Mouse (Mus musculus) embryonic facial prominence, embryonic 14.5 days (tissue): ENCODE data around the gene Dock1. TPM values are rescaled to one million over a fixed set of nuclear protein-coding genes. Genes with fewer than 3 reads are reported as not detected.

ENCODE experiments used
- ATAC-seq: fragments of 200-750 bp; cut with Nextera tagmentation; 2 replicates; pipeline ENCODE4 v1.8.0; 2017; ENCODE audit warnings: low read depth, moderate number of reproducible peaks, moderate TSS enrichment
- DNase-seq: peaks from one replicate; pipeline ENCODE4 v3.0.0-alpha.2; 2015; ENCODE audit warnings: low spot score
- H3K27ac ChIP-seq: fragments of 300-500 bp; sonication (generic); replicated peaks from 2 replicates; pipeline ENCODE4 v1.5.1; 2014; ENCODE audit warnings: low read depth, mild to moderate bottlenecking, low read length, moderate library complexity
- H3K27me3 ChIP-seq: fragments of 300-500 bp; sonication (generic); replicated peaks from 2 replicates; pipeline ENCODE4 v1.6.1; 2014; ENCODE audit warnings: low read length; ENCODE audit not compliant: control insufficient read depth, insufficient read depth
- H3K36me3 ChIP-seq: fragments of 300-500 bp; sonication (generic); 2 replicates; pipeline ENCODE4 v1.6.1; 2014; ENCODE audit warnings: low read length, mixed read lengths; ENCODE audit not compliant: control insufficient read depth, insufficient read depth
- H3K4me1 ChIP-seq: fragments of 300-500 bp; sonication (generic); 2 replicates; pipeline ENCODE4 v1.6.1; 2014; ENCODE audit warnings: antibody characterized with exemption, low read length; ENCODE audit not compliant: control insufficient read depth, insufficient read depth
- H3K4me2 ChIP-seq: fragments of 300-500 bp; sonication (generic); 2 replicates; pipeline ENCODE4 v1.6.1; 2014; ENCODE audit warnings: low read depth, mild to moderate bottlenecking, low read length, moderate library complexity, mixed read lengths
- H3K4me3 ChIP-seq: fragments of 300-500 bp; sonication (generic); 2 replicates; pipeline ENCODE4 v1.5.1; 2014; ENCODE audit warnings: low read depth, mild to moderate bottlenecking, low read length
- H3K9ac ChIP-seq: fragments of 300-500 bp; sonication (generic); 2 replicates; pipeline ENCODE4 v1.6.1; 2014; ENCODE audit warnings: low read depth, mild to moderate bottlenecking, low read length, moderate library complexity, mixed read lengths
- H3K9me3 ChIP-seq: fragments of 300-500 bp; sonication (generic); 2 replicates; pipeline ENCODE4 v1.6.1; 2016; ENCODE audit warnings: low read length; ENCODE audit not compliant: control insufficient read depth
- WGBS: fragments of 180-500 bp; shearing (Covaris S2); extraction: QIAGEN DNeasy Blood & Tissue Kit; methylation state at CpG from one replicate; pipeline ENCODE4 v1.1.7; 2014; 5-methylcytosine and 5-hydroxymethylcytosine counted together
- polyA plus RNA-seq: library from polyadenylated mRNA; unstranded; fragments of >200 nt; fragmentation: Nextera tagmentation; extraction: Ambion mirVana; gene quantifications from 2 replicates; pipeline ENCODE4 v1.2.1, GENCODE M21; 2014

Dock1 gene
- polyA plus RNA-seq, 1 experiment from 2014 or later, result 35.6 TPM

- Histone ChIP-seq H3K27ac (no peak overlapping the region), H3K4me3 (no peak overlapping the region), H3K27me3 (no peaks in the 10 kb centered on the region), H3K9ac (no peak overlapping the region), H3K4me2 (no peak overlapping the region), H3K4me1 (no peaks in the 10 kb centered on the region), H3K9me3 (no peaks in the 10 kb centered on the region), H3K36me3 (peaks cover 36% of the 10 kb centered on the region)
- ATAC-seq (no peak), DNase-seq (no peak)
- 74% methylated on average over 12 of the region's 12 CpGs for WGBS
Measured at GRCm38 (mm10) chr7:135134619-135135018, 464.2 kb downstream of the Dock1 start.

DNA sequence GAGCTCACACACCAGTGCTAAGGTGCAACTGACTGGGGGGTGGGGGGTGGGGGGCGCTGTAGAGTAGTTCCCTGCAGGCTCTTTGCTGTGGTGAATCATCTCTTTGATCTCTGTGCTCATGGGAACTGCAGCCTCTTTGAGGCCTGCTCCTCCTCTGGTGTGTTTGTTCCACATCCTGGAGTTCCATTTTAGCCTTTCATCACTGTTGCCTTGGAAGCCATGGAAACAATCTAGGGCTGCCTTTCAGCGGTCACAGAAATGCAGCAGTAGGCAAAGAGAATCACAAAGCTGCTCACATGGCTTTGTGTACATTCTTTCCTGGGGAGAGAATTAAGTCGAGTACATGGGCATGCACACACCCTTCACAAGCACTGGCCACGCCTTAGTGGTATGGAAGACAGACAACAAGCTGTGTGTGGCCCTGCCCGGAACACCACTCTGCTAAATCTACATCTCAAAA lies 468.7 kb downstream of the Dock1 start:
- Histone ChIP-seq H3K36me3 (peaks cover 64% of the 10 kb centered on the region), H3K9ac (no peak overlapping the region), H3K27ac (no peak overlapping the region), H3K4me3 (no peak overlapping the region), H3K4me1 (no peaks in the 10 kb centered on the region), H3K27me3 (no peaks in the 10 kb centered on the region), H3K4me2 (no peak overlapping the region), H3K9me3 (no peaks in the 10 kb centered on the region)
- DNase-seq (peak; percentile 20), ATAC-seq (no peak)
- 44% methylated on average over 5 of the region's 5 CpGs for WGBS

GRCm38 (mm10) chr7:135144731-135145130 lies 474.3 kb downstream of the Dock1 start:
- Histone ChIP-seq H3K36me3 (peaks cover 69% of the 10 kb centered on the region), H3K27ac (no peak overlapping the region), H3K4me2 (no peak overlapping the region), H3K4me1 (no peaks in the 10 kb centered on the region), H3K9ac (no peak overlapping the region), H3K27me3 (no peaks in the 10 kb centered on the region), H3K4me3 (no peak overlapping the region), H3K9me3 (no peaks in the 10 kb centered on the region)
- 91% methylated on average over 4 of the region's 4 CpGs for WGBS
- ATAC-seq (no peak), DNase-seq (no peak)

GRCm38 (mm10) chr7:135150926-135151325 lies 480.5 kb downstream of the Dock1 start:
- no peaks in the 10 kb centered on the region for H3K9me3 ChIP-seq
- no peak overlapping the region for H3K9ac ChIP-seq
- H3K4me1 ChIP-seq, result no peaks in the 10 kb centered on the region
- no peak overlapping the region for H3K27ac ChIP-seq
- DNase-seq (no peak), ATAC-seq (no peak)
- H3K27me3 ChIP-seq, result no peaks in the 10 kb centered on the region
- no peak overlapping the region for H3K4me3 ChIP-seq
- WGBS, result 89% methylated on average over 2 of the region's 2 CpGs
- H3K36me3 ChIP-seq, result peaks cover 25% of the 10 kb centered on the region
- H3K4me2 ChIP-seq, result no peak overlapping the region

- Histone ChIP-seq H3K4me1 (no peaks in the 10 kb centered on the region), H3K9ac (no peak overlapping the region), H3K27ac (no peak overlapping the region), H3K4me2 (no peak overlapping the region), H3K36me3 (peaks cover 26% of the 10 kb centered on the region; the same call in 1 of the 2 replicates), H3K9me3 (no peaks in the 10 kb centered on the region), H3K4me3 (no peak overlapping the region), H3K27me3 (no peaks in the 10 kb centered on the region)
- DNase-seq (peak; percentile 6), ATAC-seq (no peak)
- 53% methylated on average over 5 of the region's 5 CpGs for WGBS
Measured at GRCm38 (mm10) chr7:135157571-135157970, 487.1 kb downstream of the Dock1 start.

DNA sequence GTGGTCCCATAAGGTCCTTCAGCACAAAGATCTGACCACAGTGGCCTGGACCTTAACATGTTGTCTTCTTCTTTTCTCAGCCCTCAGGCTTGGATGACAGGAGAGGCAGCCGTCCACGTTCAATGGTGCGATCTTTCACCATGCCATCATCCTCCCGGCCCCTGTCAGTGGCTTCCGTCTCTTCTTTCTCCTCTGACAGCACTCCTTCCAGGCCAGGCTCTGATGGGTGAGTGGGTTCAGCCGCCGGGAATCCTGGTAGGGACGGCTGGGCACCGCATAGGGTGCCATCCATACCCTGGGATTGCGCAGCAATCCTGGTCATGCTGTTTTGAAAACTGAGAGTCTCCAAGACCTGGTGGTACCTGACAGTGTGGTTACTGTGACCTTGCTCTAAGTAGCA lies 487.9 kb downstream of the Dock1 start:
- ATAC-seq, result no peak
- no peaks in the 10 kb centered on the region for H3K4me1 ChIP-seq
- WGBS, result 94% methylated on average over 10 of the region's 10 CpGs
- H3K9me3 ChIP-seq, result no peaks in the 10 kb centered on the region
- no peak overlapping the region for H3K9ac ChIP-seq
- no peak overlapping the region for H3K4me3 ChIP-seq
- peaks cover 26% of the 10 kb centered on the region; the same call in 1 of the 2 replicates for H3K36me3 ChIP-seq
- no peak overlapping the region for H3K27ac ChIP-seq
- H3K27me3 ChIP-seq, result no peaks in the 10 kb centered on the region
- DNase-seq, result no peak
- H3K4me2 ChIP-seq, result no peak overlapping the region

- DNase-seq (no peak), ATAC-seq (no peak)
Measured at GRCm38 (mm10) chr7:135159606-135160005, 489.2 kb downstream of the Dock1 start.

DNA sequence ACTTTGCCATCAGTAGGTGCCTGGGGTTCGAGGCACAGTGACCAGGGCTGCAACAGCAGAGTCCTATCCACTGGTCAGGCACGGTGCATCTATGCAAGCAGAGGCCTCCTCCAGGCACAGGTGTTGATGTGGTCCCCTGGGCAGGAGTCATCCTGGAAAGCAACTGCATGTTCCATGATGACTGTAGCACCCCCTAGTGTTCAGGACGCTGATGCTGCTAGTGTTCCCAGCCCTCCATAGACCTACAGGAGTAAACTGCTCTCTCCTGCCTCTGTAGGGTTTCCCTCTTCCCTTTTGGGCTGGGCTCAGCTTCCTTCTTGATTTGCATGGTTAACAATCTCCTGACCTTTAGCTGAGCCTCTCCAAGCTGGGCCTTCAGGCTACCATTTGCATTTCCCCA lies 494.7 kb downstream of the Dock1 start:
- Histone ChIP-seq H3K27me3 (no peaks in the 10 kb centered on the region), H3K36me3 (peaks cover 62% of the 10 kb centered on the region), H3K27ac (no peak overlapping the region), H3K9ac (no peak overlapping the region), H3K9me3 (no peaks in the 10 kb centered on the region), H3K4me3 (no peak overlapping the region), H3K4me2 (no peak overlapping the region), H3K4me1 (no peaks in the 10 kb centered on the region)
- peak; percentile 76 for DNase-seq
- 0 out of 2 replicates have a peak, but pooled peaks have one; percentile 47 for ATAC-seq
- WGBS, result 46% methylated on average over 3 of the region's 3 CpGs

More at GRCm38 (mm10) chr7:135159606-135160005, 489.2 kb downstream of the Dock1 start:
- WGBS, result 89% methylated on average over 4 of the region's 4 CpGs
- H3K9me3 ChIP-seq, result no peaks in the 10 kb centered on the region
- H3K4me1 ChIP-seq, result no peaks in the 10 kb centered on the region
- H3K9ac ChIP-seq, result no peak overlapping the region
- no peak overlapping the region for H3K4me3 ChIP-seq
- H3K36me3 ChIP-seq, result peaks cover 38% of the 10 kb centered on the region
- no peak overlapping the region for H3K4me2 ChIP-seq
- no peak overlapping the region for H3K27ac ChIP-seq
- H3K27me3 ChIP-seq, result no peaks in the 10 kb centered on the region

GRCm38 (mm10) chr7:135169936-135170335 lies 499.5 kb downstream of the Dock1 start:
- DNase-seq, result no peak
- no peaks in the 10 kb centered on the region for H3K9me3 ChIP-seq
- H3K9ac ChIP-seq, result no peak overlapping the region
- no peaks in the 10 kb centered on the region for H3K4me1 ChIP-seq
- ATAC-seq, result no peak
- WGBS, result 70% methylated on average over 4 of the region's 4 CpGs
- no peaks in the 10 kb centered on the region for H3K27me3 ChIP-seq
- H3K27ac ChIP-seq, result no peak overlapping the region
- H3K4me3 ChIP-seq, result no peak overlapping the region
- H3K36me3 ChIP-seq, result peaks cover 63% of the 10 kb centered on the region
- H3K4me2 ChIP-seq, result no peak overlapping the region
